Mouse (Mus musculus) E14TG2a.4 (cell line): ENCODE measurements at regions not wholly inside any gene's neighbourhood (a gene's known extent, or its start where the extent isn't known, plus 50 kb on each side); places are given as distances from the start of the nearest gene placed in this dataset.

Experiments used
- H3K27me3 ChIP-seq: 2 replicates; pipeline ENCODE4 v1.6.1; 2014; ENCODE audit warnings: low read length, control low read depth; ENCODE audit not compliant: insufficient read depth
- H3K36me3 ChIP-seq: 2 replicates; pipeline ENCODE4 v1.6.1; 2014; ENCODE audit warnings: low read length, control low read depth; ENCODE audit not compliant: insufficient read depth
- H3K4me1 ChIP-seq: replicated peaks from 2 replicates; pipeline ENCODE4 v1.6.1; 2014; ENCODE audit warnings: low read depth, low read length, control low read depth
- H3K4me3 ChIP-seq: replicated peaks from 2 replicates; pipeline ENCODE4 v1.5.1; 2014; ENCODE audit warnings: mild to moderate bottlenecking, low read length
- H3K9me3 ChIP-seq: 2 replicates; pipeline ENCODE4 v1.6.1; 2014; ENCODE audit warnings: low read length, control low read depth
- CTCF ChIP-seq: conservative IDR thresholded peaks from 2 replicates; pipeline ENCODE4 v1.5.1; 2014; ENCODE audit warnings: low read length
- NANOG ChIP-seq: IDR thresholded peaks from 2 replicates; pipeline ENCODE4 v1.6.1; 2014; ENCODE audit warnings: borderline replicate concordance, low read length, mixed read lengths
- POU5F1 ChIP-seq: IDR thresholded peaks from 2 replicates; pipeline ENCODE4 v1.6.1; 2014; ENCODE audit warnings: low read length, borderline replicate concordance

- no peaks in the 10 kb centered on the region for H3K4me1 ChIP-seq
- TF ChIP-seq NANOG = no peak
- TF ChIP-seq CTCF = no peak
- no peak for TF ChIP-seq POU5F1
- H3K27me3 ChIP-seq = no peaks in the 10 kb centered on the region
- H3K4me3 ChIP-seq = no peak overlapping the region
- H3K36me3 ChIP-seq = no peaks in the 10 kb centered on the region
- no peaks in the 10 kb centered on the region for H3K9me3 ChIP-seq
Observed at GRCm38 (mm10) chr5:127036472-127036871, 205.1 kb upstream of the Tmem132c start.

- no peaks in the 10 kb centered on the region for H3K27me3 ChIP-seq
- no peak for TF ChIP-seq POU5F1
- TF ChIP-seq CTCF = 0 out of 2 replicates have a peak, but pooled peaks have one; percentile 9
- no peak for TF ChIP-seq NANOG
- H3K36me3 ChIP-seq = no peaks in the 10 kb centered on the region
- H3K4me3 ChIP-seq = no peak overlapping the region
- no peaks in the 10 kb centered on the region for H3K9me3 ChIP-seq
- H3K4me1 ChIP-seq = no peaks in the 10 kb centered on the region
Observed at GRCm38 (mm10) chr5:127057770-127058169, 183.8 kb upstream of the Tmem132c start.

GRCm38 (mm10) chr5:127074327-127074726 is 167.3 kb upstream of the Tmem132c start:
- Histone ChIP-seq H3K4me3 (no peak overlapping the region), H3K4me1 (no peaks in the 10 kb centered on the region), H3K9me3 (no peaks in the 10 kb centered on the region), H3K36me3 (no peaks in the 10 kb centered on the region), H3K27me3 (no peaks in the 10 kb centered on the region)
- TF ChIP-seq CTCF = no peak
- TF ChIP-seq POU5F1 = no peak
- no peak for TF ChIP-seq NANOG
